Mouse (Mus musculus): ENCODE measurements at regions not wholly inside any gene's neighbourhood (a gene's known extent, or its start where the extent isn't known, plus 50 kb on each side); places are given as distances from the start of the nearest gene placed in this dataset.

DNA sequence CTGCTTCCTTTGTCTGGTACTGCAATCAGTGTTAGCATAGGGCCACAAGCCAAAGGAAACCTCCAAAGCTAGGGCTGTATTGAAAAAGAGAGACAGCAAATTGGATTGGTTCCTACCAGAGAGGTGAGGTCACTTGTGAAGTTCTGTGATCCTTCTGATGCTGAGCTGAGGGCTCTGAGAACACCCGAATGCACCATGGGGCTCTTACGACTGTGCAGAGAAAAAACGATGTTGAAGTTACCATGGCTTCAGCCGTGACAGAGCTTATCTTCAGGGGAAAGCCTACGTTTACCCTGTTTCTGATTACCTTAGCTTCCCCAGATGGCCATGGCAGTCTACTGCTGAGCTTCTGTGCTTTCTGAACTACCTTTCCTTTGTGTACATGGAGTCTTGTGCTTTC, 53.9 kb upstream of the Fmo9 start:
- ATAC-seq, result no peak
- Histone ChIP-seq H3K4me2 (ENCODE audit: low read depth, low read length) (no peak overlapping the region), H3K27ac (ENCODE audit: low read length) (no peak overlapping the region), H3K36me3 (ENCODE audit: control insufficient read depth, insufficient read depth, low read length) (no peaks in the 10 kb centered on the region), H3K4me3 (ENCODE audit: low read length) (no peak overlapping the region), H3K27me3 (replicated peaks; ENCODE audit: control insufficient read depth, insufficient read depth, low read length) (no peaks in the 10 kb centered on the region), H3K9me3 (ENCODE audit: control insufficient read depth, low read length) (no peaks in the 10 kb centered on the region), H3K9ac (ENCODE audit: low read depth, low read length) (no peak overlapping the region), H3K4me1 (ENCODE audit: control insufficient read depth, insufficient read depth, low read length) (no peaks in the 10 kb centered on the region)
- 56% methylated on average over 5 of the region's 5 CpGs for WGBS

DNA sequence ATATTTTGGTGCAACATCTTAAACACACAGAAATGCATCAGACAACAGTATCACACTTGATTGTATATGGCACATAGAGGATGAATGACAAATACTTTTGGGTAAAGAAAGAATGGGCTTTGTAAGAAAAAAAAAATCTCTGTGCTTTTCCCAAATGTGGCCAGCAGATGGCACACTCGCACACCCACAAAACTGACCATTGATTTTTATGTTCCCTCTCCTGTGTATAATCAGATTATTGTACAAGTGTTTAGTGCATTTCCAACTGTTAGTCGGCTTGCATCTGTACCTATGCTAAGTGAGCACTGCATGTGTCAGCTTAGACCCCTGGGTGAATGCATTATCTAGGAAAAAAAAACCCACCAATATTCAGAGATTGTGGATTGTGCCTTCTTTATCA, 56.4 kb upstream of the Fmo9 start:
- H3K27me3 ChIP-seq (replicated peaks; ENCODE audit: control insufficient read depth, insufficient read depth, low read length), result no peaks in the 10 kb centered on the region
- ATAC-seq, result no peak
- no peaks in the 10 kb centered on the region for H3K9me3 ChIP-seq (ENCODE audit: control insufficient read depth, low read length)
- H3K9ac ChIP-seq (ENCODE audit: low read depth, low read length), result no peak overlapping the region
- no peak overlapping the region for H3K4me3 ChIP-seq (ENCODE audit: low read length)
- H3K36me3 ChIP-seq (ENCODE audit: control insufficient read depth, insufficient read depth, low read length), result no peaks in the 10 kb centered on the region
- H3K4me1 ChIP-seq (ENCODE audit: control insufficient read depth, insufficient read depth, low read length), result no peaks in the 10 kb centered on the region
- 0% methylated on average over 2 of the region's 2 CpGs for WGBS
- no peak overlapping the region for H3K4me2 ChIP-seq (ENCODE audit: low read depth, low read length)
- no peak overlapping the region for H3K27ac ChIP-seq (ENCODE audit: low read length)

DNA sequence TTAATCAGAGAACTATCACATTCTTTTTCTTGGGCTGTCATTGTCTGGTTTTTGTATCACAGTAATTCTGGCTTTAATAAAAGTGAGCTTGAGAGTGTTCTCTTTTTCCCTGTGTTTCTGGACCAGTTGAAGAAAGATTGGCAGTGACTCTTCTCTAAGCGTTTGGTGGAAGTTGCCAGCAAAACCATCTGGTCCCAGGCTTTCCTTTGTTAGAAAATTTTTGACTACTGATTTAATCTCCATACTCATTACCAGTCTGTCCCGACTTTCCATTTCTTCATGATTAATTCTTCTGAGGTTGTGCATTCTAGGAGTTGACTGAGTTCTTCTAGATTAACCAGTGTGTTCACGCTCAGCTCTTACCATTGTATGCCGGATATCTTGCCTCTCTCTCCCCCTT, 68.6 kb upstream of the Fmo9 start:
- Histone ChIP-seq H3K4me1 (ENCODE audit: control insufficient read depth, insufficient read depth, low read length) (no peaks in the 10 kb centered on the region), H3K4me3 (ENCODE audit: low read length) (no peak overlapping the region), H3K27me3 (replicated peaks; ENCODE audit: control insufficient read depth, insufficient read depth, low read length) (no peaks in the 10 kb centered on the region), H3K36me3 (ENCODE audit: control insufficient read depth, insufficient read depth, low read length) (no peaks in the 10 kb centered on the region), H3K9ac (ENCODE audit: low read depth, low read length) (no peak overlapping the region), H3K27ac (ENCODE audit: low read length) (no peak overlapping the region), H3K4me2 (ENCODE audit: low read depth, low read length) (no peak overlapping the region), H3K9me3 (ENCODE audit: control insufficient read depth, low read length) (no peaks in the 10 kb centered on the region)
- ATAC-seq, result no peak
- 83% methylated on average over 4 of the region's 4 CpGs for WGBS

DNA sequence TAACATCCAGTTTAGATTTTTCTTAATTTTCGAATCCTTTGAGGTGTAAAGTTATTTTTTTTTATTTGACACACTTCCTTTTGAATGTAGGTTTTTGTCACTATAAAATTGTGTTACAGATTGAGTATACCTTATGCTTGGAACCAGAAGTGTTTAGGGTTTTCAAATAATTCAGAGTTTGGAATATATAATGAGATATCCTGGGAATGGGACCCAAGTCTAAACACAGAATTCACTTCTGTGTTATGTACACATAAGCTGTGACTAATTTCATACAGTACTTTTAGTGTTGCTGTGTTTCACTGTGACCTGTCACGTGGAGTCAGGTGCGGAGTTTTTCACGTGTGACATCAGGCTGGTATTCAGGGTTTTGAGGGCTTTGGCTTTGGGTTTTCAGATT, 69.1 kb upstream of the Fmo9 start:
- Histone ChIP-seq H3K4me1 (ENCODE audit: control insufficient read depth, insufficient read depth, low read length) (no peaks in the 10 kb centered on the region), H3K9ac (ENCODE audit: low read depth, low read length) (no peak overlapping the region), H3K4me2 (ENCODE audit: low read depth, low read length) (no peak overlapping the region), H3K27me3 (replicated peaks; ENCODE audit: control insufficient read depth, insufficient read depth, low read length) (no peaks in the 10 kb centered on the region), H3K4me3 (ENCODE audit: low read length) (no peak overlapping the region), H3K36me3 (ENCODE audit: control insufficient read depth, insufficient read depth, low read length) (no peaks in the 10 kb centered on the region), H3K27ac (ENCODE audit: low read length) (no peak overlapping the region), H3K9me3 (ENCODE audit: control insufficient read depth, low read length) (no peaks in the 10 kb centered on the region)
- ATAC-seq, result no peak
- WGBS, result 79% methylated on average over 4 of the region's 4 CpGs

DNA sequence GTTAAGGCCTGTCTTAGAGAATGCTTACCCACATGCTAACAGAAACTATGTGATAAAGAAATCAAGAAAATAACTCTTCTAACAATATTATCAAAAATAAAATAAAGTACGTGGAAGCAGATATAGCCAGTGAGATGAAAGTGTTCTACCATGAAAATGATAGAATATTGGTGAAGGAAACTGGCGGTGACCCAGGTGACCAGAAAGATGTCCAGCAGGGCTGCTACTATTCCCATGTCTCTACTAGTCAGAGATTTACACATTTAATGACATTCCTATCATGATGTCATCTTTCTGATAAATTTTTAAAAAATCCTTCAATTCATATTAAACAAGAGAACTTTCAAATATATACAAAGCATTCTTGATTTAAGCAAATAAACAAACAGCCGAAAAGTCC, 69.8 kb upstream of the Fmo9 start:
- H3K36me3 ChIP-seq (ENCODE audit: control insufficient read depth, insufficient read depth, low read length), result no peaks in the 10 kb centered on the region
- H3K4me1 ChIP-seq (ENCODE audit: control insufficient read depth, insufficient read depth, low read length), result no peaks in the 10 kb centered on the region
- no peak for ATAC-seq
- H3K9ac ChIP-seq (ENCODE audit: low read depth, low read length), result no peak overlapping the region
- H3K9me3 ChIP-seq (ENCODE audit: control insufficient read depth, low read length), result no peaks in the 10 kb centered on the region
- WGBS, result 85% methylated on average over 3 of the region's 3 CpGs
- no peak overlapping the region for H3K4me2 ChIP-seq (ENCODE audit: low read depth, low read length)
- no peak overlapping the region for H3K27ac ChIP-seq (ENCODE audit: low read length)
- no peaks in the 10 kb centered on the region for H3K27me3 ChIP-seq (replicated peaks; ENCODE audit: control insufficient read depth, insufficient read depth, low read length)
- H3K4me3 ChIP-seq (ENCODE audit: low read length), result no peak overlapping the region

DNA sequence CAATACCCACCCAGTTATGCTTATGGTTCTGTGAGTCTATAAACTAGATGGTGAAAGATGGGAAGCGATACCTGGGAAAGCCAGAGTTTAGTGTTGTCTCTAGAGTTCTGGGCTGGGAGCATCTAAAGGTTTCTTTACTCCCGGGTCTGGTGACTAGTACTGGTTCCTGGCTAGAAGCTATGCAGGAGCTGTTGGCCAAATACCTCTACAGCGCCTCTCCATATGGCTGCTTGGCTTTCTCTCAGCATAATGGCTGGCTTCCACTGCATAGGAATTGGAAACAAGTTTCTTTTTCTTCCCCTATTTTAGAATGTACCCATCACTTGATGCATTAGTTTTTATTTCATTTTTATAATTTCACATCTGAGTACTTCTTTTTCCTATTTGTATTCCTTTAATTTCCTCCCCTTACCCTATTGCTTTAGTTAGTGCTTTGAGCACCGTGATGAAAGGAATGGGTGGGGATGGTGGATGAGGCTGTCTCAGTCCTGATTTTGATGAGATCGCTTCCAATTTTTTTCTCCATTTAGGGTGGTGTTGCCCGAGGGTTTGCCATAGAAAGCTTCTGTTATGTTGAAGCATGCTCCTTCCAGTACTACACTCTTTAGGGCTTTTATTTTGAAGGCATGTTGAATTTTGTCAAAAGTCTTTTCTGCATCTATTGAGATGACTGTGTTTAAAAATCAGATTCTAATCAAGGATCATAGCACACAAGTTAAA, 71.5 kb upstream of the Fmo9 start:
- no peak overlapping the region for H3K4me3 ChIP-seq (ENCODE audit: low read length)
- no peaks in the 10 kb centered on the region for H3K4me1 ChIP-seq (ENCODE audit: control insufficient read depth, insufficient read depth, low read length)
- no peaks in the 10 kb centered on the region for H3K9me3 ChIP-seq (ENCODE audit: control insufficient read depth, low read length)
- no peak overlapping the region for H3K4me2 ChIP-seq (ENCODE audit: low read depth, low read length)
- no peak for ATAC-seq
- no peak overlapping the region for H3K27ac ChIP-seq (ENCODE audit: low read length)
- whole genome bisulfite sequencing, result 85% methylated on average over 6 of the region's 6 CpGs
- H3K36me3 ChIP-seq (ENCODE audit: control insufficient read depth, insufficient read depth, low read length), result no peaks in the 10 kb centered on the region
- H3K27me3 ChIP-seq (replicated peaks; ENCODE audit: control insufficient read depth, insufficient read depth, low read length), result no peaks in the 10 kb centered on the region
- H3K9ac ChIP-seq (ENCODE audit: low read depth, low read length), result no peak overlapping the region

DNA sequence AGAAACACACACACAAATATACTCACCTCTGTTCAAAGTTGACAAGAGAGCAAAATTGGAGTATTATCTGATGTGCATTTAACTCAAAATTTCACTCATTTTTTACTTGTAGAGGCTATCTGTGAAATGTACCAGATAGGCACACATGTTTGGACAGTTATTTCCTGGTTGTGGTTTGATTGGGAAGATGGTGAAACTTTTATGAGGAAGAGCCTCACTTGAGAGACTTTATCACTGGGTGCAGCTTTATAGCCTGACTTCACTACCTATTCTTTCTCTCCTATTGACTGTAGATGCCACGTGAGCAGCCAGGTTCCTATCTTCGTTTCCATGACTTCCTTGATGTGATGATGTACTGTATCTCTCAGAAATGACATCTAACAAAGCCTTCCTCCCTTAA, 77.3 kb upstream of the Fmo9 start:
- 68% methylated on average over 2 of the region's 2 CpGs for WGBS
- H3K4me2 ChIP-seq (ENCODE audit: low read depth, low read length), result no peak overlapping the region
- no peak overlapping the region for H3K27ac ChIP-seq (ENCODE audit: low read length)

DNA sequence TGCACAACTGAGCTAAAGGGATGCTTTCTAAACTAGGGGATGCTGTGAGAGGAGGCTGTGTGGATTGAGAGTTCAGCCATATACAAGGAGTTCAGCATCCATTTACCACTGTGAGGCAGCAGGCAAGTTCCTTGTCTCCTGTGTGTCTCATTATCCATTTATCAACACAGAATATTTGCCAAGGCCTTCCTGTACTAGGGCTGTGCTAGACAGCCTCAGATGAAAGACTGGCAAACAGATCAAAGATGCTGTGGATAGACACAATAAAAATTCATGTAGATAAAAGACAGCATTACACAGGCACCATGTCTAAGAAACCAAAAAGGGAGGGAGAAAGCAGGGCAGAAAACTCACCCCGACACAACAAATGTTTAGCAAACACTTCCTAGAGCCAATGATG, 91.5 kb upstream of the Fmo9 start:
- Histone ChIP-seq H3K36me3 (ENCODE audit: control insufficient read depth, insufficient read depth, low read length) (no peaks in the 10 kb centered on the region), H3K9ac (ENCODE audit: low read depth, low read length) (no peak overlapping the region), H3K9me3 (ENCODE audit: control insufficient read depth, low read length) (no peaks in the 10 kb centered on the region), H3K27ac (ENCODE audit: low read length) (no peak overlapping the region), H3K27me3 (replicated peaks; ENCODE audit: control insufficient read depth, insufficient read depth, low read length) (no peaks in the 10 kb centered on the region), H3K4me3 (ENCODE audit: low read length) (no peak overlapping the region), H3K4me1 (ENCODE audit: control insufficient read depth, insufficient read depth, low read length) (no peaks in the 10 kb centered on the region), H3K4me2 (ENCODE audit: low read depth, low read length) (no peak overlapping the region)
- WGBS, result 73% methylated on average over 1 of the region's 1 CpGs
- no peak for ATAC-seq

More for the DNA sequence above, 77.3 kb upstream of the Fmo9 start:
- Histone ChIP-seq H3K4me3 (ENCODE audit: low read length) (no peak overlapping the region), H3K4me1 (ENCODE audit: control insufficient read depth, insufficient read depth, low read length) (no peaks in the 10 kb centered on the region), H3K36me3 (ENCODE audit: control insufficient read depth, insufficient read depth, low read length) (no peaks in the 10 kb centered on the region), H3K27me3 (replicated peaks; ENCODE audit: control insufficient read depth, insufficient read depth, low read length) (no peaks in the 10 kb centered on the region), H3K9me3 (ENCODE audit: control insufficient read depth, low read length) (no peaks in the 10 kb centered on the region), H3K9ac (ENCODE audit: low read depth, low read length) (no peak overlapping the region)
- ATAC-seq, result no peak

DNA sequence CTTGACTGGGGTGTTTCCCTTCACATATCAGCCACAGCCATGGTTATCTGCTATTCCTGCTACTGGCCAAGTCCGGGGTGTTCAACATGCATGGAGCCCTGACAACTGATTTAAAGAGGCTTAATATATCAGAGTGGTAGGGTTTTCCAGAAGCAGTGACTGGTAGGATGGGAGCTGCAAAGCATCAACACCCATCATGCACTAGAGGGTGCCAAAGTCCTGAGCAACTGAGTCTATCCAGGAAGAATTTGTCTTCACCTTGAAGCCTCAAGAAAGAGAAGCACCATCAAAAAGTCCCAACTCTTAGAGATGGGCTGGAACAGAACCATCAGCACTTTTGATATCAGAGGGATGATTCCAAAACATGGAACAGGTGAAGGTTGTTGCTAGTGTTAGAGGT, 100.5 kb upstream of the Fmo9 start:
- no peak for ATAC-seq
- no peak overlapping the region for H3K4me3 ChIP-seq (ENCODE audit: low read length)
- no peaks in the 10 kb centered on the region for H3K9me3 ChIP-seq (ENCODE audit: control insufficient read depth, low read length)
- H3K27ac ChIP-seq (ENCODE audit: low read length), result no peak overlapping the region
- H3K4me1 ChIP-seq (ENCODE audit: control insufficient read depth, insufficient read depth, low read length), result no peaks in the 10 kb centered on the region
- no peaks in the 10 kb centered on the region for H3K27me3 ChIP-seq (replicated peaks; ENCODE audit: control insufficient read depth, insufficient read depth, low read length)
- H3K9ac ChIP-seq (ENCODE audit: low read depth, low read length), result no peak overlapping the region
- H3K4me2 ChIP-seq (ENCODE audit: low read depth, low read length), result no peak overlapping the region
- 68% methylated on average over 1 of the region's 1 CpGs for WGBS
- no peaks in the 10 kb centered on the region for H3K36me3 ChIP-seq (ENCODE audit: control insufficient read depth, insufficient read depth, low read length)

DNA sequence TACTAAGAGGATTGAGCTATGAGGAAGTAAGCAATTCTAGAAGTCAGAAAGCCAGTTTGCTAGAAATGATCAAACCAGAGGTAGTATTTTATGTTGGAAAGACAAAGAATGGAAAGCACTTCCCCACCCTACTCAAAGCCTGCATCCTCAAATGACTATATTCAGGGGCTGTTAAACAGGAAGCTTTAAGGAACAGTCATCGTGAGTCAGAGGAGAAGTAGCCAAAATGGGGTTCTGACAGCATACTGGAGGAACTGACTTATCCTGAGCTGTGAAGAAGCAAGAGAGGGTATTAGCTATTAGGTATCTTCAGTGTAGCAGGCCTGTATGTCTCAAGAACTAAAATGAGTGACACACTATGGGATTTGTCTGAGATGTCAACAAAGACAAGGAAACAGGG, 106.3 kb upstream of the Fmo9 start:
- H3K4me3 ChIP-seq (ENCODE audit: low read length), result no peak overlapping the region
- no peak overlapping the region for H3K27ac ChIP-seq (ENCODE audit: low read length)
- H3K27me3 ChIP-seq (replicated peaks; ENCODE audit: control insufficient read depth, insufficient read depth, low read length), result no peaks in the 10 kb centered on the region
- H3K36me3 ChIP-seq (ENCODE audit: control insufficient read depth, insufficient read depth, low read length), result no peaks in the 10 kb centered on the region
- H3K9me3 ChIP-seq (ENCODE audit: control insufficient read depth, low read length), result no peaks in the 10 kb centered on the region
- no peak overlapping the region for H3K4me2 ChIP-seq (ENCODE audit: low read depth, low read length)
- no peak for ATAC-seq
- H3K9ac ChIP-seq (ENCODE audit: low read depth, low read length), result no peak overlapping the region
- WGBS, result 60% methylated on average over 1 of the region's 1 CpGs
- no peaks in the 10 kb centered on the region for H3K4me1 ChIP-seq (ENCODE audit: control insufficient read depth, insufficient read depth, low read length)
